Mouse (Mus musculus): ENCODE results near the gene Kank3.

The Kank3 gene

DNA sequence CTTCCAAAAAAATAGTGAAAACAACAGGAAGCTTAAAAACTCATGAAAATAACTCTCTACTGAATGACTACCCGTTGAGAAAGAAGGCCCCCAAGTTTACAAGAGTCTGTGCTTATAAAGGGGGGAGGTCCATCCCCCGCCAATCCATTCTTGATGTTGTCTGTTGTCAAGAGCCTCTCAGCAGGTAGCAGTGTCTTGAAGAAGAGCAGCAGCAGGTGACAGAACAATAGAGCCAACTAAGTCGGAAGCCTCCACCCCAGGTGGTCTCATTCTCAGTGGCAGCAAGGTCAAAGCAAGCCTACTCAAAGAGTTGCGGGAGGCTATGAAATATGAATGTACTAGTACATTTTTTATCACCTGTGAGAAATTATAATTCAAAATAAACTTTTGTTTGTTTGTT lies 47.5 kb downstream of the Kank3 start:
- DNase-seq (ENCODE audit: low spot score) = no peak

DNA sequence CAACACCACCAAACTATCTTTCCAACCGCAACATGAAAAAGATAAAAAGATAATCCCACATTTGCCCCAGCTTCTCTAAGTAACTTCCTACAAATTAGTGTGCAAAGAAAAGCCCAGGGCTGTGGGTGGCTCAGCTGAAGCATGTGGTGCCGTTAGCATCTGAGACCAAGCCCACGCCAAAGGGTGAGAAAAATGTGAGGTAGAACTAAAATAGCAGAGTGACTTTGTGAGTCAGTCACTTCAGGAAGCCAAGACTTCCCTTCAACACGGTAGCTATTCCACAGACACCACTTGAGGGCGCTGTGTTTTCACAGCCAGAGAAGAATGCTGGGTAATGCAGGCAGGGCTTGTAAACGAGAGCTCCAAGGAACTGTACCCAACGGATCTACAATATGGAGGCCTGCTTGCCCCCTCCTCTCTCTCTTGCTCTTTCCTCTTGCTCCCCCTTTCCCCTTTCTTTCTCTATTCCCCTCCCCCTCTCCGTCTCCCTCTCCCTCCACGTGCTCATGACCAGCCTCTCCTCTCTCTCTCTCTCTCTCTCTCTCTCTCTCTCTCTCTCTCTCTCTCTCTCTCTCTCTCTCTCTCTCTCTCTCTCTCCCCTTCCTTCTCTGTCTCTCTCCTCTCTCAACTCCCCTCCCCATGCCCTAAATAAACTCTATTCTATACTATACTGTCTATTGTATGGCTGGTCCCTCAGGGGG lies 55.2 kb downstream of the Kank3 start:
- no peak for DNase-seq (ENCODE audit: low spot score)

Data from yolk sac, embryonic 10.5 days (tissue).